Mouse (Mus musculus): ENCODE measurements around the gene Naa11. TPM values are rescaled to one million over a fixed set of nuclear protein-coding genes. Genes with fewer than 3 reads are reported as not detected.
A peak's percentile ranks its signal among the peaks of the same experiment; 100 is the strongest.

Naa11 gene
- polyA plus RNA-seq, 1 experiment: 0.02 TPM

DNA sequence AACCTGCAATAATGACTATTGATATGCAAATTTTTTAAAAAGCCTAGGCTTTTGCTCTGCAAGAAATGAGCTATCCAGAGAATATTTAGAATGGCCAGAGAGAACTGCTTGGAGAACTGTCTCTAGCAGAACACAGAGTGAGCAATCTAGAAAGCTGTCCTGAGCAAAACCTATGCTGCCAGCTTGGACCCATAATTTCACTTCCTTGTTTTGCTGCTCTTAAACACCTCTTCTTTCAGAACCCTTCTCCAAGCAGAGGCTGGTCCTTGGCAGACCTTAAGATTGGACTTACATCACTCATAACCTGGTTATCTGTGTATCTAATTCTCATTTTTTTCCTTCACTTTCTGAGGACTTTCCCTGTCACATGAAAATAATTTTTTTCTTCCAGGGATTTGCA, 8.9 kb upstream of the Naa11 start:
- H3K4me3 ChIP-seq: no peak overlapping the region
- H3K4me2 ChIP-seq (ENCODE audit: low read depth): no peak overlapping the region
- H3K36me3 ChIP-seq (ENCODE audit: control insufficient read depth, insufficient read depth): no peaks in the 10 kb centered on the region
- H3K79me2 ChIP-seq (ENCODE audit: control insufficient read depth, insufficient read depth): no peaks in the 10 kb centered on the region
- no peak overlapping the region for H3ac ChIP-seq (ENCODE audit: control insufficient read depth, insufficient read length)
- TF ChIP-seq TCF12 (IDR thresholded peaks at IDR 0.05; ENCODE audit: insufficient read depth, poor library complexity, severe bottlenecking) (no peak), MAX (IDR thresholded peaks at IDR 0.05; ENCODE audit: low read depth) (no peak), CEBPB (IDR thresholded peaks at IDR 0.05; ENCODE audit: insufficient read depth, poor library complexity, severe bottlenecking) (no peak), POLR2A (IDR thresholded peaks at IDR 0.05; ENCODE audit: insufficient read length, low read depth) (no peak)
- no peaks in the 10 kb centered on the region for H3K27me3 ChIP-seq (ENCODE audit: control insufficient read depth, insufficient read depth, insufficient read length)

DNA sequence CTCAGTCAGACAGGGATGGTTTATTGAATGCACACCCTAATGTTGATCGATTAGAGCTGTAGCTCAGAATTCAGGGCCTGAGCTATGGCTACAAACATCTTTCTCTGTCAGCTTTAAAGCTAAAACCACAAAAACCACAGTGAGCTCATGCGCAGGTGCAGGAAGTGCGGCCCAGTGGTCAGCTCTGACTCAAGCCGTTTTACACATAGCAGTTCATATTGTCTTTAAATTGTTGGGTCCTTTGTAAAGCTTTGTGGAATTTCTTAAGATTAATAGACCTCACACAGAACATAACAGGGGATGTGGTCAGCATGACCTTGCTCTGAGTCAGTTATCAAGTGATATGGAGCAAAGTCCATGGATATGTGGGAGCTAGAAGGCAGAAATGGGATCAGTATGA, 5.4 kb upstream of the Naa11 start:
- no peaks in the 10 kb centered on the region for H3K27me3 ChIP-seq (ENCODE audit: control insufficient read depth, insufficient read depth, insufficient read length)
- no peak overlapping the region for H3K4me3 ChIP-seq
- peak overlapping the region; percentile 32 for H3K4me2 ChIP-seq (ENCODE audit: low read depth)
- no peak overlapping the region for H3ac ChIP-seq (ENCODE audit: control insufficient read depth, insufficient read length)
- TF ChIP-seq POLR2AphosphoS2 (IDR thresholded peaks at IDR 0.05; ENCODE audit: insufficient read length, low read depth) (no peak), USF1 (IDR thresholded peaks at IDR 0.05; ENCODE audit: low read depth) (peak; percentile 5), TCF3 (IDR thresholded peaks at IDR 0.05; ENCODE audit: insufficient read length, low read depth) (peak; percentile 60), MYOD1 (IDR thresholded peaks at IDR 0.05; ENCODE audit: control insufficient read depth in 1 of 3, insufficient read length in 2 of 3, low read depth in 2 of 3) (peak in 2 of 3 experiments; percentile 85 to 87), POLR2A (IDR thresholded peaks at IDR 0.05; ENCODE audit: insufficient read length, low read depth) (no peak), TCF12 (IDR thresholded peaks at IDR 0.05; ENCODE audit: insufficient read depth, poor library complexity, severe bottlenecking) (peak; percentile 60), E2F4 (IDR thresholded peaks at IDR 0.05; ENCODE audit: insufficient read depth) (no peak), MAX (IDR thresholded peaks at IDR 0.05; ENCODE audit: low read depth) (no peak), MYOG (IDR thresholded peaks at IDR 0.05; ENCODE audit: control insufficient read depth in 1 of 3, insufficient read depth in 1 of 3, insufficient read length in 2 of 3, low read depth in 2 of 3) (peak in 1 of 3 experiments; percentile 72), SRF (IDR thresholded peaks at IDR 0.05; ENCODE audit: control insufficient read depth, insufficient read length, low read depth) (no peak), REST (IDR thresholded peaks at IDR 0.05; ENCODE audit: insufficient read depth, insufficient read length) (no peak), CEBPB (IDR thresholded peaks at IDR 0.05; ENCODE audit: insufficient read depth, poor library complexity, severe bottlenecking) (0 out of 2 replicates have a peak, but pooled peaks have one; percentile 47)
- no peaks in the 10 kb centered on the region for H3K79me2 ChIP-seq (ENCODE audit: control insufficient read depth, insufficient read depth)
- H3K36me3 ChIP-seq (ENCODE audit: control insufficient read depth, insufficient read depth): no peaks in the 10 kb centered on the region

DNA sequence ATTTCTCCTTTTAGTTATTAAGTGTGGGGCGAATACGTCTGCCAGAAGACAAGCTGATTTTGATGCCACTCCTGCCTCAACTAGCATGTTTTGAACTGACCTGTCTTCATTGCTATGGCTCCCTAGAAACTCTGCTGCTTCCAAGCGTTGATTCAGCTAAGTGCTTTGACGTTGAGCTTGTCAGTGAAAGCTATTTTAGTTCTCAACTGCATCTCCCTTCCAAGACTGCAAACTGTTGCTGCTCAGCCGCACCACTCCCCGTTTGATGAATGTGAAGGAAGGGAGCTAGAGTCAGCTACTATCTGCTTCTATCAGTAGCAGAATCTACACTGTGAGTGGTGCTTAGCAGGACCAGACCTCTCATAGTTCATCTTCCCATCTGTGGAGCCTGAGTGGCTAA, 4.6 kb downstream of the Naa11 start:
- no peak for TF ChIP-seq USF1 (IDR thresholded peaks at IDR 0.05; ENCODE audit: low read depth)
- no peak for TF ChIP-seq TCF12 (IDR thresholded peaks at IDR 0.05; ENCODE audit: insufficient read depth, poor library complexity, severe bottlenecking)
- no peak for TF ChIP-seq MAX (IDR thresholded peaks at IDR 0.05; ENCODE audit: low read depth)
- no peak for TF ChIP-seq CEBPB (IDR thresholded peaks at IDR 0.05; ENCODE audit: insufficient read depth, poor library complexity, severe bottlenecking)
- TF ChIP-seq POLR2A (IDR thresholded peaks at IDR 0.05; ENCODE audit: insufficient read length, low read depth): no peak
- no peak for TF ChIP-seq MYOG (IDR thresholded peaks at IDR 0.05; ENCODE audit: control insufficient read depth in 1 of 3, insufficient read depth in 1 of 3, insufficient read length in 2 of 3, low read depth in 2 of 3)
- TF ChIP-seq TCF3 (IDR thresholded peaks at IDR 0.05; ENCODE audit: insufficient read length, low read depth): no peak
- TF ChIP-seq REST (IDR thresholded peaks at IDR 0.05; ENCODE audit: insufficient read depth, insufficient read length): no peak
- TF ChIP-seq MYOD1 (IDR thresholded peaks at IDR 0.05; ENCODE audit: control insufficient read depth in 1 of 3, insufficient read length in 2 of 3, low read depth in 2 of 3): no peak
- no peak for TF ChIP-seq SRF (IDR thresholded peaks at IDR 0.05; ENCODE audit: control insufficient read depth, insufficient read length, low read depth)
- no peak for TF ChIP-seq E2F4 (IDR thresholded peaks at IDR 0.05; ENCODE audit: insufficient read depth)
- no peak for TF ChIP-seq POLR2AphosphoS2 (IDR thresholded peaks at IDR 0.05; ENCODE audit: insufficient read length, low read depth)
- Histone ChIP-seq H3ac (ENCODE audit: control insufficient read depth, insufficient read length) (no peak overlapping the region), H3K4me2 (ENCODE audit: low read depth) (no peak overlapping the region), H3K79me2 (ENCODE audit: control insufficient read depth, insufficient read depth) (no peaks in the 10 kb centered on the region), H3K4me3 (no peak overlapping the region), H3K36me3 (ENCODE audit: control insufficient read depth, insufficient read depth) (no peaks in the 10 kb centered on the region), H3K27me3 (ENCODE audit: control insufficient read depth, insufficient read depth, insufficient read length) (no peaks in the 10 kb centered on the region)

DNA sequence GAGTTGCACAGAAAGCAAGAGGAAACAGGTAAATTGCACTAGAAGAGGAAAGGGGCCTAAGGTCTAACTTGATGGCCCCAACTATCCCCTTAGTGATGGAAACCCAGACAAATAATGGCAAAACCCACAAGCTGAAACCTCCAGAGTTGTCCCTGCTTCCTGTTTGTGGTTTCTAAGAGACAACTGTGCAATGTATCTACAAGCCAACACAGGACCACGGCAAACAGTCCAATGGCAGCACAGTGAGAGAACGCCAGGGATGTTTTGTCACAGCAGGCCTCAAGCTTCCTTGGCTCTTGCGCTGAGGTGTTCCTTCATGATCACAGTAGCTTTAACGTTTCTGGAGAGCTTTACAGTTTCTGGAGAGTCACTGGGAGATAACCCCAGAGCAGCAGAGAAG, 7.8 kb downstream of the Naa11 start:
- no peak overlapping the region for H3K4me2 ChIP-seq (ENCODE audit: low read depth)
- H3ac ChIP-seq (ENCODE audit: control insufficient read depth, insufficient read length): no peak overlapping the region
- TF ChIP-seq POLR2A (IDR thresholded peaks at IDR 0.05; ENCODE audit: insufficient read length, low read depth) (no peak), CEBPB (IDR thresholded peaks at IDR 0.05; ENCODE audit: insufficient read depth, poor library complexity, severe bottlenecking) (no peak), REST (IDR thresholded peaks at IDR 0.05; ENCODE audit: insufficient read depth, insufficient read length) (no peak), TCF12 (IDR thresholded peaks at IDR 0.05; ENCODE audit: insufficient read depth, poor library complexity, severe bottlenecking) (no peak), E2F4 (IDR thresholded peaks at IDR 0.05; ENCODE audit: insufficient read depth) (no peak), MYOD1 (IDR thresholded peaks at IDR 0.05; ENCODE audit: control insufficient read depth in 1 of 3, insufficient read length in 2 of 3, low read depth in 2 of 3) (no peak), TCF3 (IDR thresholded peaks at IDR 0.05; ENCODE audit: insufficient read length, low read depth) (no peak), MAX (IDR thresholded peaks at IDR 0.05; ENCODE audit: low read depth) (no peak), POLR2AphosphoS2 (IDR thresholded peaks at IDR 0.05; ENCODE audit: insufficient read length, low read depth) (no peak), USF1 (IDR thresholded peaks at IDR 0.05; ENCODE audit: low read depth) (no peak), MYOG (IDR thresholded peaks at IDR 0.05; ENCODE audit: control insufficient read depth in 1 of 3, insufficient read depth in 1 of 3, insufficient read length in 2 of 3, low read depth in 2 of 3) (no peak), SRF (IDR thresholded peaks at IDR 0.05; ENCODE audit: control insufficient read depth, insufficient read length, low read depth) (no peak)
- no peaks in the 10 kb centered on the region for H3K27me3 ChIP-seq (ENCODE audit: control insufficient read depth, insufficient read depth, insufficient read length)
- no peaks in the 10 kb centered on the region for H3K36me3 ChIP-seq (ENCODE audit: control insufficient read depth, insufficient read depth)
- no peaks in the 10 kb centered on the region for H3K79me2 ChIP-seq (ENCODE audit: control insufficient read depth, insufficient read depth)
- H3K4me3 ChIP-seq: no peak overlapping the region
